Mouse (Mus musculus): ENCODE data around the gene Eif4a3.

GRCm38 (mm10) chr11:119347125-119347524 lies 47.2 kb upstream of the Eif4a3 start:
- TF ChIP-seq CTCF (IDR thresholded peaks at IDR 0.05; ENCODE audit: control insufficient read depth, insufficient read depth, insufficient read length) (no peak), MAX (IDR thresholded peaks at IDR 0.05) (no peak), MYOG (IDR thresholded peaks at IDR 0.05; ENCODE audit: control insufficient read depth, extremely low read depth, insufficient read length) (no peak), FOSL1 (IDR thresholded peaks at IDR 0.05; ENCODE audit: insufficient read depth, low read length, poor library complexity, severe bottlenecking) (no peak), MYOD1 (IDR thresholded peaks at IDR 0.05; ENCODE audit: control insufficient read depth, insufficient read length, low read depth) (no peak), USF1 (IDR thresholded peaks at IDR 0.05; ENCODE audit: low read depth) (no peak), CEBPB (IDR thresholded peaks at IDR 0.05; ENCODE audit: low read depth) (no peak)
